Mouse (Mus musculus) heart, embryonic 10.5 days (tissue): ENCODE results near the gene Imp4. TPM values are rescaled to one million over a fixed set of nuclear protein-coding genes. Genes with fewer than 3 reads are reported as not detected.
"Not testable (repeated sequence)": the region's sequence is repeated elsewhere in the genome, so short reads cannot be mapped to it uniquely, and the experiment has no call there.

Source experiments
- DNase-seq: peaks from one replicate; pipeline ENCODE4 v3.0.0-alpha.2; 2017; ENCODE audit warnings: low spot score
- H3K27ac ChIP-seq: fragments of 300-500 bp; sonication (generic); 2 replicates; pipeline ENCODE4 v1.5.1; 2016; ENCODE audit warnings: mild to moderate bottlenecking
- H3K27me3 ChIP-seq: fragments of 300-500 bp; sonication (generic); 2 replicates; pipeline ENCODE4 v1.6.1; 2016; ENCODE audit warnings: mild to moderate bottlenecking; ENCODE audit not compliant: poor library complexity, insufficient read depth, severe bottlenecking
- H3K36me3 ChIP-seq: fragments of 300-500 bp; sonication (generic); 2 replicates; pipeline ENCODE4 v1.6.1; 2016; ENCODE audit warnings: mild to moderate bottlenecking, moderate library complexity
- H3K4me1 ChIP-seq: fragments of 300-500 bp; sonication (generic); 2 replicates; pipeline ENCODE4 v1.6.1; 2016; ENCODE audit warnings: mild to moderate bottlenecking
- H3K4me3 ChIP-seq: fragments of 300-500 bp; sonication (generic); 2 replicates; pipeline ENCODE4 v1.5.1; 2016; ENCODE audit warnings: mild to moderate bottlenecking, moderate library complexity
- H3K9me3 ChIP-seq: fragments of 300-500 bp; sonication (generic); 2 replicates; pipeline ENCODE4 v1.6.1; 2016; ENCODE audit warnings: mild to moderate bottlenecking, moderate library complexity
- WGBS: fragments of 180-500 bp; shearing (Covaris S2); methylation state at CpG from one replicate; pipeline ENCODE4 v1.1.7; 2016; 5-methylcytosine and 5-hydroxymethylcytosine counted together
- polyA plus RNA-seq: library from polyadenylated mRNA; unstranded; fragments of >200 nt; fragmentation: Nextera tagmentation; extraction: Ambion mirVana; gene quantifications from 2 replicates; pipeline ENCODE4 v1.2.1, GENCODE M21; 2016

Imp4 gene
- polyA plus RNA-seq, 1 experiment from 2014 or later, result 113 TPM

DNA sequence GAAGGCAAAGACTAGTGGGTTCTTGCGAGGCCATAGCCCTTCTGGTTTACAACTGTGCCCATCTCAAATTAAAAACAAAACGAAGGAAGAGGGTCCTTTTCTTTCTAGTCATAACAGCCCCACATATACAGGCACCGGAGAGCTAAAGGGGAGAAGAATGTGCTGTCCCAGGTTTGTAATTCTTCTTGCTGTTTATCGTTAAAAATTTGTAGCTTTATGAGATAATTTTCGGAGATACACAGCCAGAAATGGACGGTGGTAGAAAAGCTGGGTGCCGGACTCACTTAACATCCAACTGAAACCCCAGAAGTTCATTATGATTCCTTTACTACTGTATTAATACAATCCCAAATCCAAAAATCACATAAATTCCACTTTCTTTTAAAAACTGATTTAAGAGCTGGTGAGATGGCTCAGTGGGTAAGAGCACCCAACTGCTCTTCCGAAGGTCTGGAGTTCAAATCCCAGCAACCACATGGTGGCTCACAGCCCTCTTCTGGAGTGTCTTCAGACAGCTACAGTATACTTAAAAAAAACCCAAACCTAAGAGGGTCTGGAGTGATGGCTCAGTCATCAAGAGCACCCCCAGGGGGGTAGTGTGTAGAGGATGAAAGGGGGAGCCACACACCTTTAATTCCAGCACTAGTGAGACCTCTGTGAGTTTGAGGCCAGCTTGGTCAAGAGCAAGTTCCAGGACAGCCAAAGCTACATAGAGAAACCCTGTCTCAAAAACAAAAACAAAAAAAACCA lies 4.1 kb upstream of the Imp4 start:
- Histone ChIP-seq H3K9me3 (peaks cover 11% of the 10 kb centered on the region; the same call in 1 of the 2 replicates), H3K36me3 (peaks cover 29% of the 10 kb centered on the region), H3K4me1 (peaks cover 17% of the 10 kb centered on the region), H3K27ac (peak overlapping the region; percentile 90), H3K4me3 (peak overlapping the region; percentile 75), H3K27me3 (no peaks in the 10 kb centered on the region)
- no peak for DNase-seq
- WGBS, result 35% methylated on average over 8 of the region's 8 CpGs

DNA sequence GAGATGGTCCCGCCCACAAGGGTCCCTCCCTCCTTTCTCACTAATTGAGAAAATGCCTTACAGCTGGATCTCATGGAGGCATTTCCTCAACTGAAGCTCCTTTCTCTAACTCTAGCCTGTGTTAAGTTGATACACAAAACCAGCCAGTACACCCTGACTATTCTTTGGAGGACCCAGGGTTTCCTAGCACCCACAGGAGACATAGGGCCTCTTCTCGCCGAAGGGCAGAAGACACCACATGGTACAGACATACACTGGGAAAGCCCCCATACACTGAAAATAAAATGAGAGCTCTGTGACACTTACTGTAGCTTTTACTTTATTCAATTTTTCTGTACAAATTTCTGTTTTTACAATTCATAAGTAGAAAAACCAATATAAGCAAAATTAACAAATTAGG lies 3.3 kb upstream of the Imp4 start:
- no peak overlapping the region for H3K27ac ChIP-seq
- peak; percentile 61 for DNase-seq
- H3K9me3 ChIP-seq, result peaks cover 8% of the 10 kb centered on the region; the same call in 1 of the 2 replicates
- H3K4me1 ChIP-seq, result peaks cover 21% of the 10 kb centered on the region
- H3K4me3 ChIP-seq, result no peak overlapping the region
- H3K27me3 ChIP-seq, result no peaks in the 10 kb centered on the region
- 81% methylated on average over 3 of the region's 3 CpGs for WGBS
- H3K36me3 ChIP-seq, result peaks cover 21% of the 10 kb centered on the region

DNA sequence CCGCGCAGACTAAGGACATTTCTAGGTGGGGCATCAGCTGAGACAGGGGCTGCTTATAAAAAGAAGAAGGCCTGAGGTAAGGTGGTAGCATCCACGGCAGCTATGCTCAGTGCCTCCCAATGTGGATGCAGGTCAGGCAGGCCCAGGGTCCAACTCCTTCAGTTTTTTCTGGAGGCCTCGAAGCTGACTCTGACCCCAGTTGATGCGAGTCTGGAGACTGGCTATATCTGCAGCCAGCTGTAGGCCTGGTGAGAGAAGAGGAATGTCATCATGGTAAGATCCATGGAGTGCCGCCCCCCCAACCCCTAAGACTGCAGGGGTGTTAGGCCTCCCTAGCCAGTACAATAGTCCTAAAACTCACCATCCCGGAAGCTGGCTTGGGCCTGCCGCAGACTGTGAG lies 2.3 kb upstream of the Imp4 start:
- not testable (repeated sequence) for H3K27ac ChIP-seq, H3K27me3 ChIP-seq, H3K9me3 ChIP-seq, H3K4me3 ChIP-seq
- Histone ChIP-seq H3K36me3 (peaks cover 20% of the 10 kb centered on the region), H3K4me1 (peaks cover 21% of the 10 kb centered on the region)
- DNase-seq, result peak; percentile 54
- 91% methylated on average over 8 of the region's 8 CpGs for WGBS

DNA sequence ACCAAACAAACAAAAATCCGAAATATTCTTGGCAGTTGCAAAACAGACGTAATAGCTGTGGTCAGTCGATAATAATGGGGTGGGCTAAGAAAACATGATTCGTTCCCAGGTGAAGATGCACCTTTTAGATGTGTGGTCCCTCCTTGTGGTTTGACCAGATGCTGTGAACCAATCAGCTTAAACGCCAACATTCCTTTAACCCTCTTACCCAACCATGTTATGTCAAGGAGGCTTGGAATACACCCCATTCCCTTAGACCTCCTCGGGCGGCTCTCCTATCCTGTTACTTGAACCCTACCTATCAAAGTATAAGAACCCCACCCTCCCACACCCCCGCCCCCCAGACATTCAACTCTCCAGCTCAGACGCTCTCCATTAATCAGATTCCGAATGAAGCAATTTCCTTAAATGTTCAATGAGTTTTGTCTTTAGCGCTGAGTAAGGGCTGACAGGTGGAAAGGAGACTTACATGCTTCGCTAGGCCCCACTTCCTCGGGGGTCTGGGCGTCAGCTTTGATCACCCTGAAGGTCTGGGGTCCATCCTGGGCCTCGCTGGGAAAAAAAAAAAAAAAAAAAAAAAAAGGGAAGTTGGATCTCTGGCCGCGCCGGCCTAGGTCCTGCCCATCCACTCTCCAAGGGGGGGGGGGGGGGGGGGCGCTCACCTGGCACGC lies 1.1 kb upstream of the Imp4 start:
- peaks cover 15% of the 10 kb centered on the region for H3K4me1 ChIP-seq
- 40% methylated on average over 16 of the region's 20 CpGs for WGBS
- DNase-seq, result peak; percentile 70

DNA sequence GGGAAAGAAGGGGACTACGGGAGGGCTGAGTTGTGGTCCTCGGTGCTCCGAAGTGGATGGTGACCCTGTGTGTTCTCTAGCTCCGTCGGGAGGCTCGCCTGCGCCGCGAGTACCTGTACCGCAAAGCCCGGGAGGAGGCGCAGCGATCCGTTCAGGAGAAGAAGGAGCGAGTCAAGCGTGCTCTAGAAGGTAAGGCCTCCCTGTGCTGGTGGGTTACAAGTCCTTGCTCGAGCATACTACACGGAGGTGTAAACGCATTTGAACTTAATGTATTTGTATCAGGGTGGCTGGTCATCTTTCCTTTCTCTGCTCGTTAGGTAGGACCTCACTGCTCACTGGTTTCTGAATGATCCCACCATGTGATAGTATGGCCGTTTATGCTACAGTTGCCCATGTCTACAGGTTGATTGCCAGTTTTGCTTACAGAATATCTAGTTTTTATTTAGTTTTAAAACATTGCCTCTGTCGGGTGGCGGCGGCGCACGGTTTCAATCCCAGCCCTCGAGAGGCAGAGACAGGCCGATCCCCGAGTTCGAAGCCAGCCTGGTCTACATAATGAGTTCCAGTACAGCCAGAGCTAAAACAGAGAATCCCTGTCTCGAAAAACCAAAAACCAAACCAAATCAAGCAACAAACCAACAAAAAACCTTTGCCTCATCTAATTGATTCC lies 445 bp downstream of the Imp4 start:
- no peak for DNase-seq
- Histone ChIP-seq H3K36me3 (peaks cover 46% of the 10 kb centered on the region), H3K27ac (peak overlapping the region; percentile 92)

More for the DNA sequence above, 1.1 kb upstream of the Imp4 start:
- no peaks in the 10 kb centered on the region for H3K27me3 ChIP-seq
- no peaks in the 10 kb centered on the region for H3K9me3 ChIP-seq
- H3K36me3 ChIP-seq, result peaks cover 31% of the 10 kb centered on the region
- peak overlapping the region; percentile 92; the same call in 1 of the 2 replicates for H3K27ac ChIP-seq
- peak overlapping the region; percentile 91 for H3K4me3 ChIP-seq

DNA sequence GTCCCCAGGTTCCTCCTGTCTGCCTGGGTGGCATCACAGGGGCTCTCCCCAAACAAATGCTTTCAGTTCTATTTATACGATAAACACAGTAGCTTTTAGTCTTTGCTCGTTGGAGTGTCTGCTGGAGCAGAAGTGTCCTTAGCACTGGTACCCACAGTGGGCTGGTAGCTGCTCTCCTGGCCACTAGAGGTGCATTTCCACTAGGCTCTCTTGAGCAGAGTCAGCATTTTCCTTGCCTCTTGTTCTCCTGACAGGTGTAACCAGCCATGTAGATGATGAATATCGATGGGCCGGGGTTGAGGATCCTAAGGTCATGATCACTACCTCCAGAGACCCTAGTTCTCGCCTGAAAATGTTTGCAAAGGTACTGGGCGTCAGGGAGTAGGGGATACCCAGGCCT lies 3.5 kb downstream of the Imp4 start:
- no peaks in the 10 kb centered on the region for H3K27me3 ChIP-seq
- H3K36me3 ChIP-seq, result peaks cover 53% of the 10 kb centered on the region
- H3K9me3 ChIP-seq, result no peaks in the 10 kb centered on the region
- H3K27ac ChIP-seq, result no peak overlapping the region
- 91% methylated on average over 6 of the region's 6 CpGs for WGBS
- no peak for DNase-seq
- H3K4me3 ChIP-seq, result no peak overlapping the region
- peaks cover 11% of the 10 kb centered on the region; the same call in 1 of the 2 replicates for H3K4me1 ChIP-seq

More for the DNA sequence above, 445 bp downstream of the Imp4 start:
- 6% methylated on average over 31 of the region's 31 CpGs for WGBS
- Histone ChIP-seq H3K4me3 (peak overlapping the region; percentile 91), H3K9me3 (no peaks in the 10 kb centered on the region), H3K4me1 (peaks cover 11% of the 10 kb centered on the region; the same call in 1 of the 2 replicates), H3K27me3 (no peaks in the 10 kb centered on the region)

DNA sequence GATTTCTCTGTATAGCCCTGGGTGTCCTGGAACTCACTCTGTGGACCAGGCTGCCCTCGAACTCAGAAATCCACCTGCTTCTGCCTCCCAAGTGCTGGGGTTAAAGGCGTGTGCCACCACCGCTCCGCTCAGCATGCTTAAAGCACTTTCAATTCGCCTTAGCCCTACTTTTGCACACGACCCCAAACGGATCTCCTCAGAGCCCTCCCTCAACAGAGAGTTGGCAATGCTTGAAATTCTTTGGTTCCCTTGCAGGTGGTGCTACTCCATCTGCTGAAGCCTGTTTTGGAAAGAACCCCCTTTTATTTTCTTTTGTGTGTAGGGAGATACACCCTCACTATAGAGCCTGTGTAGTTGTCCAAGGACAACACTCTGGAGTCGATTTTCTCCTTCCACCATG lies 18.8 kb downstream of the Imp4 start:
- no peak overlapping the region for H3K4me3 ChIP-seq
- no peaks in the 10 kb centered on the region for H3K36me3 ChIP-seq
- 29% methylated on average over 8 of the region's 8 CpGs for WGBS
- H3K4me1 ChIP-seq, result peaks cover 13% of the 10 kb centered on the region
- no peak overlapping the region for H3K27ac ChIP-seq
- no peaks in the 10 kb centered on the region for H3K9me3 ChIP-seq
- H3K27me3 ChIP-seq, result peaks cover 55% of the 10 kb centered on the region
- DNase-seq, result no peak

DNA sequence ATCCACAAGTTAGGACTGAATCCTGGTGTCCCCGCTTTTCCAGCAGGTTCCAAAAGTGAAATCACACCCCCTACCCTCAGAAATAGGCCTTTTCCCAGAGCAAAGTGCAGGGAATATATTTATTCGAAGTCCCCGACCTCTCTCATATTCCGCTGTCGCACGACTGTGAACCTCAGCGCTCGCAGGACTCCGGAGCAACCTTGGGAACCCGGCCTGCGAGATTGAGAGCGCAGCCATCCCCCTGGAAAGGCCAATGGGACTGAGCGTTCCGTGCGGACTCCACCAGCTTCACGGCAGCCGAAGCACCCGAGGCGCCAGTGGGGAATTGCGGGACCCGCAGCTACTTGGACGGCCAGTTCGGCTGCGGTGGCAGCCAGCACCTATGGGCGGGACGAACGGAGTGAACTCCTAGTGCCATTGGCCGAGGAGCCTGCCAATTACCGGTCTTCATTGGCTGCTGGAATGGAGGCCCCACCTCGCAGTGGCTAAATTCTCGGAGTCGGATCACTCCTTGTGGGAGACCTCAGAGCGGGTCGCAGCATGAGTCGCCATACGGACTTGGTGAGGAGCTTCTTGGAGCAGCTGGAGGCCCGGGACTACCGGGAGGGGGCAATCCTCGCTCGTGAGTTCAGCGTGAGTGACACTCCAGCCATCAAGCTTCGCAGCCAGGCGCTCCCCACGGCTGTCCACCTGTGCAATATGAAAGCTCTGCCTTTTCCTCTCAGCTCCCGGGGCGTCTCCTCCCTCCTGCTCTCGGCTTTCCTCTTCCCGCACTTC lies 19.8 kb downstream of the Imp4 start, which contains the start of gene Ptpn18:
TSS of gene Ptpn18 (plus strand) at position 479 of the 777 bp plus-strand sequence.
- DNase-seq, result peak; percentile 96
- peak within 1 kb of the TSS; percentile 78 for H3K4me3 ChIP-seq
- no peaks in the 10 kb centered on the region for H3K36me3 ChIP-seq
- no peaks in the 10 kb centered on the region for H3K9me3 ChIP-seq
- H3K27ac ChIP-seq, result peak within 1 kb of the TSS; percentile 72
- WGBS, result under 1% methylated on average over 48 of the region's 48 CpGs
- peaks cover 13% of the 10 kb centered on the region for H3K4me1 ChIP-seq
- H3K27me3 ChIP-seq, result peaks cover 55% of the 10 kb centered on the region

DNA sequence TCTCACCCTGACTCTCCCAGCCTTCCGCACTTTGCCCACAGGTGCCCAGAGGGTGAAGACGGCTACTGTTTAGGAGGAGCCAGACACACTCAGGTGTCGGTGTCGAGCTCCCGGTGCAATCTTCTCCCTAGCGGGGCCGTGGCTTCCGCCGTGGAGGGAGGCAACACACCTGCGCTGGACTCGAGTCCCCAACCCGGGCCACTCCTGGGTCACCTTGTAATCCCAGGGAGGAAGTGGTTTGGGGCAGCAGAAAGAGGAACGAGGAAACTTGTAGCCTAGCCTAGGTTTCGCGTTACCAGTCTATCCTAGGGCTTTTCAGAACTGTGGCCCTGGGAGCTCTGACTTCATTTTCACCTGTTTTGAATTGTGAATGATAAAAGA lies 20.4 kb downstream of the Imp4 start:
- Histone ChIP-seq H3K4me3 (peak overlapping the region; percentile 78), H3K27ac (peak overlapping the region; percentile 72; the same call in 1 of the 2 replicates), H3K9me3 (no peaks in the 10 kb centered on the region), H3K27me3 (peaks cover 55% of the 10 kb centered on the region), H3K36me3 (no peaks in the 10 kb centered on the region), H3K4me1 (peaks cover 13% of the 10 kb centered on the region)
- WGBS, result 2% methylated on average over 15 of the region's 15 CpGs
- no peak for DNase-seq

DNA sequence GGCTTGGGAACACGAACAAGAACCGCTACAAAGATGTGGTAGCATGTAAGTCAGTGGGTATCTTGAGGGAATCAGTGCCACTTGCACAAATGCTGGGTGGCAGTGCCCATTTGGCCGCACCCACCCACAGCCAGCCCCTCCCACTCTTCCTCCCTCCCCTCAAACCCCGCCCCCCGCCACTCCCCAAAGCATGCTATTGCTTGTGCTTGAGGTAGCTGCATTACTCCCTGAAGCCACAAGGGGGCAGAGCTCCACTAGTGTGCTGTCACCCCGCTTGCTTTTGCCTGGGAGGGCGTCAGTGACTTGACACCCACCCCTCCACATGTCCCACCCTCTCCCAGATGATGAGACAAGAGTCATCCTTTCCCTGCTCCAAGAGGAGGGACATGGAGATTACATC lies 23.1 kb downstream of the Imp4 start:
- peaks cover 13% of the 10 kb centered on the region for H3K4me1 ChIP-seq
- peak; percentile 88 for DNase-seq
- no peak overlapping the region for H3K4me3 ChIP-seq
- H3K36me3 ChIP-seq, result no peaks in the 10 kb centered on the region
- H3K27ac ChIP-seq, result no peak overlapping the region
- H3K9me3 ChIP-seq, result no peaks in the 10 kb centered on the region
- peaks cover 47% of the 10 kb centered on the region for H3K27me3 ChIP-seq
- 15% methylated on average over 7 of the region's 7 CpGs for WGBS

DNA sequence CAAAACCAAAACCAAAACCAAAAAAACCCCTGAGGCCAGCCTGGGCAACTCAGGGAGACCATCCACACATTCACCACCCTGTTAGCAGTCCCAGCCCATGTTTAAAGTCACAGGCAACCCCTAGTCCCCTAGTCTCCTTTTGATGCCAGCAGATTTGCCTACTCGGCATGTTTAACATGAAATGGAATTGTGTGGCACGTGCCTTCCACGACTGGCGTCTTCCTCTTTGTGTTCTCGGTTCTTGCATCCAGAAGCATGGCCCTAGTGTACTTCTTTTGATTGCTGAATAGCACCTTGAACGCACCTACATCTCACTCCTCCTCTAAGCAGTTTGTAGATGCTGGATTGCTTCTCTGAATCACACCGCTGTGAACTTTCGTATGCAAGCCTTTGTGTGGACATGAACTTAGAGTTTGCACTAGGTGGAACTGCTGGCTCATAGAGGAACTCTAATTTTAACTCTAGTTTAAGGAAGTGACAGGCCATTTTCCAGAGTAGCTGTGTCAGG lies 24.7 kb downstream of the Imp4 start:
- Histone ChIP-seq H3K27me3 (peaks cover 33% of the 10 kb centered on the region), H3K9me3 (no peaks in the 10 kb centered on the region), H3K36me3 (no peaks in the 10 kb centered on the region), H3K27ac (no peak overlapping the region), H3K4me3 (no peak overlapping the region), H3K4me1 (peaks cover 9% of the 10 kb centered on the region)
- no peak for DNase-seq
- 83% methylated on average over 8 of the region's 8 CpGs for WGBS

DNA sequence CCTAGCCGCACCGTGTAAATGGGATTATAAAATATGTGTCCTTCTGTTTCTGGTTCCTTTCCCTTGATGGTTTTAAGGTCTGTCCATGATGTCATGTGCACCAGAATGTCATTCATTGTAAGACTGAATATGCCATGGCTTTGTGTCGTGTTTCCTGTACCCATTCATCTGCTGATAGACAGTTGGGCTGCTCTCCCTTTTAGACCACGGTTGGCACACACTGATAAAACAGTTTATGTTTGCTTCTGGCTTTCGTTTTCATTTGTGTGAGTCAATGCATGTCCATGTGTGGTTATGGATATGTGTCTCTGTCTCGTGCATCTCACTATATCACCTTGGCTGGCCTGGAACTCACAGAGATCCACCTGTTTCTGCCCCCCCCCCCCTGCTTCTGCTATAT lies 25.8 kb downstream of the Imp4 start:
- Histone ChIP-seq H3K4me3 (no peak overlapping the region), H3K9me3 (no peaks in the 10 kb centered on the region), H3K4me1 (no peaks in the 10 kb centered on the region), H3K27me3 (peaks cover 29% of the 10 kb centered on the region), H3K27ac (no peak overlapping the region), H3K36me3 (no peaks in the 10 kb centered on the region)
- 75% methylated on average over 6 of the region's 6 CpGs for WGBS
- DNase-seq, result no peak
